Mouse (Mus musculus): ENCODE results near the gene Kdelr1.
"Not testable (repeated sequence)": the region's sequence is repeated elsewhere in the genome, so short reads cannot be mapped to it uniquely, and the experiment has no call there.

Gene Kdelr1

GRCm38 (mm10) chr7:45870282-45871058, 2.1 kb upstream of the Kdelr1 start:
- no peak for DNase-seq

- DNase-seq = peak; percentile 61 to 62
Measured at GRCm38 (mm10) chr7:45873061-45873947, 732 bp downstream of the Kdelr1 start.

GRCm38 (mm10) chr7:45876895-45877294, 4.3 kb downstream of the Kdelr1 start:
- no peak for DNase-seq

DNA sequence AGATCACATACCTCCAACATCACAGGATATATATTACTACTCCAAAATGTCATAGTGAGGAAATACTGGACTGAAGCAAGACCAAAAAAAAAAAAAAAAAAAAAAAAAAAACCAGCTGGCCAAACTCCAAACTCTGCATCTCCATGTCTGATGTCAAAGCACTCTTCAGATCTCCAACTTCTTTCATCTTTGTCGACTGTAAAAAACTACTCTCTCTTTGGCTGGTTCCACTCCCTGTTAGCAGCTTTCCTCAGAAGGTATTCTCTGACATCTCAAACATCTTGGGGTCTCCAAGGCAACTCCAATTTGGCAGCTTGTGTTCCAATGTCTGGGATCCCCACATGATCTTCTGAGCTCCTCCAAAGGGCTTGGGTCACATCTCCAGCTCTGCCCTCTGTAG, 5.7 kb downstream of the Kdelr1 start, which contains the start of gene Grin2d:
Gene Grin2d, minus strand, starts transcription at position 101 of the 400 bp plus-strand sequence.
- not testable (repeated sequence) for DNase-seq

GRCm38 (mm10) chr7:45880531-45880930, 8.0 kb downstream of the Kdelr1 start:
- no peak for DNase-seq

- no peak for DNase-seq
Measured at GRCm38 (mm10) chr7:45881011-45881410, 8.4 kb downstream of the Kdelr1 start.

- no peak for DNase-seq
Measured at GRCm38 (mm10) chr7:45887246-45887645, 14.7 kb downstream of the Kdelr1 start.

DNA sequence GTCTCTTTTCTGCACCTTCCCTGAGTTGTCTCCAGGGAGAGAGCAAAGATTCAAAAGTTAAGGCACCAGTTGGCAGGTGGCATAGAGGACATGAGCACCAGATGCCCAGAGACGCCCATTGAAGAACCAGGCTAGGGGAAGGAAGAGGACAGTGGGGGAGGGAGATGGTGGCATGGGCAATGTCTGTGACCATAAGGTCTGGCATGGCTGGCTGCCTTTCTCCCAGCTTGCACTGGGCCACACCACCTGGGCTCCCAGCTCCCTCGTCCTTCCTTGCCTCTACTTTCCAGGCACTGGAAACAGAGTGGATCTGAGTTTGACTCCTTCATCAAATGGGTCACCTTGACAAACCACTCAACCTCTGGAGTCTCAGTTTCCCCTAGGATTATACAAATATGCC, 20.1 kb downstream of the Kdelr1 start:
- DNase-seq = no peak

DNA sequence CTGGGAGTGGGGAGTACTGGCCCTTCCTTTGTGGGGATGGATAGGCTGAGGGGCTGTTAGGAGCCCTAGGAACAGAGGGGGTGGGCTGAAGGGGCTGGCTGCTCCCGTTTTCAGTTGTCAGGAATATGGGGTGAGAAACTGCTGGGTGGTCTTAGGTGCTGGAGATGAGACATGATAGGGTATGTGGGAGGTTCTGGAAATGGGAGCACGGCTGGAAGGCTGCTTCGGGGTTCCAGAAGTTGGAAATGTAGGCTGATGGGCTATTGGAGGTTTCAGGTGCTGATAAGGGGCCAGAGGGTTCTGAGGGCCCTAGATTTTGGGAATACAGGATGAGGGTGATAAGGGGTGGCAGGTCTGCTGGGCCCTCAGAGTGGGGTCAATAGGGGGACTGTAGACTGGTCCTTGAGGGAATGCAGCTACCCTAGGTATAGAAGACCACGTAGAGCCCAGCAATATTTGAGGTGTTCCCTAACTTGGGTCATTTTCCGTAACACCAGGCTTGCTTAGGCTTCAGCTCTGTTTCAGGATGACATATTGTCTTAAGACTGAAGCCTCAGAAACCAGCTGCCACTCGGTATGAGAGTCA, 23.5 kb downstream of the Kdelr1 start:
- DNase-seq = no peak

DNA sequence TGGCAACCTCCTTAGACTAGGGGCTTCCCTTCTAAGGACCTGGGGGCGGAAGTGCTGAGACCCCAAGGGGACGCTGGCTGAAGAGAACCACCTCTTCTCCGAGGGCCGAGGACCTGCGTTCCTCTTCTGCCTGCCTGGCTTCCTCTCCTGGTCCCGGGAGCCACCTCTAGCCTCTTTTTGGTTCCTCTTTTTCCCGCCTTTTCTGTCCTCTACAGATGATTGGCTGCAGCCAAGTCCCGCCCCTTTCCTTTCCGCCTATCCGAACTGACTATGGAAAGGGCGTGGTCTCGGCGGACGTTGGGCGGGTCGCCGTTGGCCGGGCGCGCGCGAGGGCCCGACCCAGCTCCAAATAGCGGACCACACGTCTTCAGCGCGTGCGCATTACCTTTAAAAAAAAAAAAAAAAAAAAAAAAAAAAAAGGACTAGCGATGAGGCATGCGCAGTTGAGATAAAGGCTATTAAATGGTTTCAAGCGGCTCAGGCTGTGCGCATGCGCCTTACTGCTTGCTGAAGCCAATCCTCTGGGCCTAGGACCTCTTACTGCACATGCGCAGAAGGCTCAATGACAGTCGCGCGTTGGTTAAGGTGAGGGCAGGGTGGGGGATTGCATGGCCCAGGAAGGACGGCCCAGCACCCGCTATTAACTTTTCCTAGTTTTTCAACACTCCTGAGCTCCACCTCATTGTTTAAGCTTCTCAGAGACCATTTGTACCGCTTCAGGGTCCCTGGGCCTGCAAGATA, 24.1 kb downstream of the Kdelr1 start, which contains the start of the genes Syngr4 and Tmem143:
Gene Syngr4, minus strand, starts transcription at position 198 of the 741 bp plus-strand sequence.
Gene Tmem143, plus strand, starts transcription at position 425 of the 741 bp plus-strand sequence.
- peak; percentile 97 to 98 for DNase-seq

DNA sequence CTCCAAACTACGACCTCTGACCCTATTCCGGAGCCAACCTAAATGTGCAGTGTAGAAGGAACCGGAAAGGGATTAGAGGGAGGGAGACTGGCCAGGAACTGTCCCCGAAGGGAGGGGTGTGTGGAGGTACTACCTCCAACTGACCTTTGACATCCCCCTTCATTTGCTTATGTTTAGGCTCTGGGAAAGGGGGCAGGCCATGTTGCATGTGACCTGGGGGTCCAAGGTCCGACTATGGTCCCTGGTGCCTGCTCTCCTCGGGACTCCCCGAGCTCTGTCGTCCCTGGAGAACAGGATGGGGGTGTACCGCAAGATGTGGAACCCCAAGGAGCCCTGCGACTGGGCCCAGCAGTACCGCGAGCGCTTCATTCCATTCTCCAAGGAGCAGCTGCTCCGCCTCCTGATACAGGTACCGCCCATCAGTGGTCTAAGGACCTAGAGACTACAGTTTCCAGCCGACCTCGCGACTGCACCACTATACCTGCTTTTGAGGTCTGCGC, 24.7 kb downstream of the Kdelr1 start:
- DNase-seq = peak; percentile 57 to 66

DNA sequence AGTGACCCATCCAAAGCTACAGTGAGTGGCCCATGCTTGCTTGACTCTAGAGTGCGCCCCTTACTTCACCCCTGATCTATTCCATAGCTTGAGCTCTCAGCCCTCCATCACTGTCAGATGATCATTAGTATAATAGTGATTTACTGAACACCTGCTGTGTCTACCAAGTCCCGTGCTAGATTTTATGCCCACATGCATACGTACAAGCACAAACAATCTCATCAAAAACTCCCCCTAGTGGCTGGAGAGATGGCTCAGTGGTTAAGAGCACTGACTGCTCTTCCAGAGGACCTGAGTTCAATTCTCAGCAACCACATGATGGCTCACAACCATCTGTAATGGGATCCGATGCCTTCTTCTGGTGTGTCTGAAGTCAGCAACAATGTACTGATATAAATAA, 25.6 kb downstream of the Kdelr1 start:
- peak in 1 of 2 experiments; percentile 25 for DNase-seq

DNA sequence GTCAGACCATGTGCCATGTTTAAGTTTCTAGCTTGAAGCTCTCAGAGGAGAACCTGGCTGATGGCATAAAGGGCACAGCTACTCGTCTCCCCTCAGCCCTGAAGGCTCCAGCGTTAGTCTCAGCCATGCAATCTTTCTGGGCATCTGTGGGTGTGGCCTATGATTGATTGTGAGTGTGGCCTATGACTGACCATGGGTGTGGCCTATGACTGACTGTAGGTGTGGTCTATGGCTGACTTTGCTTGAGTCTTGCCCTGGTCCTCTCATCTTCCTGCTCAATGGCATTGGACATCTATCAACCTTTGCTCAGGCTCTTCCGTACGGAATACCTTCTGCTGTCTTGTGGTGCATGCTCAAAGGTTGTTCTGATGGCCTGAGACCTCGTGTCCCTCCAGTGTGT, 29.0 kb downstream of the Kdelr1 start:
- DNase-seq = no peak

DNA sequence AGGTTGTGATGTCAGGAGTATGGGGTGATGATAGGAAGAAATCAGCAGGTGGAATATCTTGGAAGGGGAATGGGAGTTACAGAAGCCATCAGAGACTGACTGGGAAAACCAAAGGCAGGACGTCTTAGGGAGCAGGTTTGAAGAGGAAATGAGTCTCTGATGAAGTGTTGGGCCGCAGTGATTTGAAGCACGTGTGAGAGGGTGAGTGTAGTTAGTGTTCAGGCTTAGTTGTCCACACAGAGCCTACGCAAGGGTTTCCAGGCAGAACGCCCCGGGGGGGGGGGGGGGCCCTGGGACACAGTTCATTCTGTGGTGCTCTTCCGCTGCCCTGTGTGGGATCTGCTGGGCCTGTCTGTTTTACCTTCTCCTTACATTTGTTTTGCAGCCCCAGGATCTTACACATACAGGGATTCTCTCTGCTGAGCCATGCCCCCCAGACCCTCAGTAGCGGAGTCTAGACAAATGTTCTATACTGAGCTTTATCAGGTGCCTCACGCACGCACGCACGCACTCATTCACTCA, 30.0 kb downstream of the Kdelr1 start:
- DNase-seq = no peak

DNA sequence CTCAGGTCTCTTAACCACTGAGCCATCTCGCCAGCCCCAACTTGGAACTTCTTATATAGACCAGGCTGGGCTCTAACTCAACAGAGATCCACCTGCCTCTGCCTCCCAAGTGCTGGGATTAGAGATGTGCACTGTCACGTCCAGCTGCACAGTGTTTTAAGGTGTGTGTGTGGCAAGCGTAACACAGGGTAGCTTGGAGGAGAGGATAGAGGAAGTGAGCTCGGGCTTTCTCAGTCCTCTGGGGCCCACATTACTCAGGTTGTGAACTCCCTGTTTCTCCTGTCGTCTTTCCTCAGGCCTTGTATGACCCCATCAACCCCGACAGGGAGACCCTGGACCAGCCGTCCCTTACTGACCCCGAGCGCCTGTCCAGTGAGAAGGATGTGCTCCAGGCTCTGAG, 34.0 kb downstream of the Kdelr1 start:
- DNase-seq = no peak

- no peak for DNase-seq
Measured at GRCm38 (mm10) chr7:45908384-45908783, 35.8 kb downstream of the Kdelr1 start.

- no peak for DNase-seq
Measured at GRCm38 (mm10) chr7:45909145-45909544, 36.6 kb downstream of the Kdelr1 start.

- no peak for DNase-seq
Measured at GRCm38 (mm10) chr7:45914067-45914466, 41.5 kb downstream of the Kdelr1 start.

GRCm38 (mm10) chr7:45915011-45915410, 42.4 kb downstream of the Kdelr1 start:
- DNase-seq = no peak

- no peak for DNase-seq
Measured at GRCm38 (mm10) chr7:45916056-45917003, 43.8 kb downstream of the Kdelr1 start.

Data from cerebellum, postnatal 36 days (tissue).